Mouse (Mus musculus): ENCODE results near the gene Hist1h3c. TPM values are rescaled to one million over a fixed set of nuclear protein-coding genes. Genes with fewer than 3 reads are reported as not detected.
"Not testable (repeated sequence)": the region's sequence is repeated elsewhere in the genome, so short reads cannot be mapped to it uniquely, and the experiment has no call there.

The Hist1h3c gene
- polyA plus RNA-seq, 1 experiment, result 0.48 TPM

DNA sequence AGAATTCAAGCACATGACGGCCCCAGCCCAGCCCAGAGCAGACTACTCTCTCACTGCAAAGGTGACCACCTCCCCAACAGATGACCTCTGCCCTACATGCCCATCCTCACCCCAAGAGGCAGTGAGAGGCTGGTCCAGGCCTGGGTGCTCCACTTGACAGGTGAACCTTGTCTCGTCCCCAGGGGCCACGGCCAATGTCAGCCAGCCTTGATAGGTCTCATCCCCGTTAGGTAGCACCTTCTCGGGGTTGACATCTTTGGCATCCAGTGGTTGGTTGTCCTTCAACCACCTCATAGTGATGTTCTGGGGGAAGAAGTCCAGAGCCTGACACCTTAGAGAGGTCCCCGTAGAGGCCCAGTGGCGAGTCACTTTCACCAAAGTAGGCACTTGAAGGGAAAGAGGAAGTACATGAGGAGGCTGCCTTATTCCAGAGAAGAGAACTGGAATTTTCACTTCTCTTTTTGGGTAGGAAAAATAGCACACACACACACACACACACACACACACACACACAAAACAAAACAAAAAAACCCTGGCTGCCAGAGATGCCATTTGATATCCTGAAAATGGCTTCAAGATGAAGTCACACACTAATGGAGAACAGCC is 39.5 kb downstream of the Hist1h3c start:
- no peak for DNase-seq (ENCODE audit: low spot score)

- DNase-seq (ENCODE audit: low spot score), result not testable (repeated sequence)
Measured at GRCm38 (mm10) chr13:23702801-23703200, 42.6 kb downstream of the Hist1h3c start.

DNA sequence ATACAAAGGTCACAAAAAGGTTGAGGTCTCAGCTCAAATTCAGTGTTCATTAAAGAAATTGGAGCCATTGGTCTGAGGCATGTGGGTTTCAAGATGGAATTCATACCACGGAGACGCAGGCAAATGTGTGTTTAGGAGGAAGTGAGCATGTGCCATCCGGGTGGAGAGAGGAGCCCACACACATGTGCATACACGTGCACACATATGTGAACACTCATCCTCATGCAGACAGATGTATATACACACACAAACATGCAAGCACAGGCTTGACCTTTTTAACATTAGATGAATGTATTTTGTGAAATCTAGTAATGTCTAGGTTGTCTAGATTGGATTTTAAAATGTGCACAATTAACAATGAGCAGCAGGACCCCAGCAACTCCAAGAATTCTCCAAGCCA is 43.2 kb downstream of the Hist1h3c start:
- DNase-seq (ENCODE audit: low spot score), result no peak

- no peak for DNase-seq (ENCODE audit: low spot score)
Measured at GRCm38 (mm10) chr13:23700786-23701520, 44.4 kb downstream of the Hist1h3c start.

DNA sequence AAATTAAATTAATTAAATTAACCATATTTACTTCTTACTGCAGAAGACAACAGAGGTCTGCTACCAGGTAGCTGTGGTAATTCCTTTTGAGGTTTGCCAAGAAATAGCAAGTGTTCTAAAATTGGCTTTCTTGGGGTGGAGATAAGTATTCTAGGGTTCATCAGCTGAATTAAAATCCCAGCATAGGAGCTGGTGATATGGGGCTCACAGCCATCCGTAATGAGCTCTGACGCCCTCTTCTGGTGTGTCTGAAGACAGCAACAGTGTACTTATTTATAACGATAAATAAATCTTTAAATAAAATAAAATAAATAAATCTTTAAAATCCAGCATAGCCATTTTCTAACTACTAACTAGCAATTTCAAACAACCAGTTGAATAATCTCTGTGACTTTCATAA is 45.6 kb downstream of the Hist1h3c start:
- no peak for DNase-seq (ENCODE audit: low spot score)

- DNase-seq (ENCODE audit: low spot score), result no peak
Measured at GRCm38 (mm10) chr13:23698996-23699395, 46.4 kb downstream of the Hist1h3c start.

DNA sequence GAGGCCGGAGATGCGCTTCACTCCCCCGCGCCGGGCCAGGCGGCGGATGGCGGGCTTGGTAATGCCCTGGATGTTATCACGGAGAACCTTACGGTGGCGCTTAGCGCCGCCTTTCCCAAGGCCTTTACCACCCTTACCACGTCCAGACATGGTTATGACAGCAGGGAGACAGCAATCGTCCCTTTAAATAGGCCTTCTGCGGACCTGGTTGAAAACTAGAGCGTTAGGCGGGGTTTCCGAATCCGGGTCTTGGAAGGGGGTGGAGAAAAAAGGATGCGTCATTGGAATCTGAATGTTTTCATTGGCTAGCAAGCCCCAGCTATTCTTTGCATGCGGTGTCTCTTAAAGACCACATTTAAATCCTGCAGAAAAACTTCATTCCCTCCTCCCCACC is 47.1 kb downstream of the Hist1h3c start, which contains the start of gene Hist1h4c:
Gene Hist1h4c, minus strand, starts transcription at position 155 of the 394 bp plus-strand sequence.
- DNase-seq (ENCODE audit: low spot score), result peak; percentile 96

GRCm38 (mm10) chr13:23697491-23698299 is 47.7 kb downstream of the Hist1h3c start:
- DNase-seq (ENCODE audit: low spot score), result no peak

DNA sequence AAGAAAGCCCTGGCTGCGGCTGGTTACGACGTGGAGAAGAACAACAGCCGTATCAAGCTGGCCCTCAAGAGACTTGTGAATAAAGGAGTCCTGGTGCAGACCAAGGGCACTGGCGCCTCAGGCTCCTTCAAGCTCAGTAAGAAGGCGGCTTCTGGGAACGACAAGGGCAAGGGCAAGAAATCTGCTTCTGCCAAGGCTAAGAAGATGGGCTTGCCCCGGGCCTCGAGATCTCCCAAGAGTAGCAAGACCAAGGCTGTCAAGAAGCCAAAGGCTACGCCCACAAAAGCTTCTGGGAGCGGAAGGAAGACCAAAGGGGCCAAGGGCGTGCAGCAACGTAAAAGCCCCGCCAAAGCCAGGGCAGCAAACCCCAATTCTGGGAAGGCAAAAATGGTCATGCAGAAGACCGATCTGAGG is 49.3 kb downstream of the Hist1h3c start:
- no peak for DNase-seq (ENCODE audit: low spot score)

DNA sequence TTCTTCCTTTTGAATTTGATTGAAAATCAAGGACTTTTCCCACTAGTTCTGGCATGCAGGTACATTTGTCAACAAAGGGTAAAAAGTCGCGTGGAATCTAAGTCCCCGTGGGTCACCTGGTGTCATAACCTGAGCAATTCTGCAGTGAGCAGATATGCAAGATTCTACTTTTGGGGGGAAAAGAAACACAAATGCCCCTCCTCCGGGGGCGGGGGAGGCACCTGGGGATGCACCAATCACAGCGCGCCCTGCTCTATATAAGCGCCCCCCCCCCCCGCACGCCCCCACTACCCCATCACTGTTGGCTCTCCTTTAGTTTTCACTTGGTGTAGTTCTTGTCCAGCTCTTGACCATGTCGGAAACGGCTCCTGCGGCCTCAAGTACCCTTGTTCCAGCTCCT is 49.9 kb downstream of the Hist1h3c start, which contains the start of gene Hist1h1t:
Gene Hist1h1t, plus strand, starts transcription at position 301 of the 400 bp plus-strand sequence.
- no peak for DNase-seq (ENCODE audit: low spot score)

Other genes with a start within 250 kb of the Hist1h3c start
- gene Hist1h4h, start 214.6 kb downstream of the Hist1h3c start, polyA plus RNA-seq (2012; rRNA removed), result 27.8 and 30.5 TPM in 2 replicates
- 1.3 and 5.2 TPM in 2 replicates for gene Hist1h2af, start 211.7 kb downstream of the Hist1h3c start, polyA plus RNA-seq (2012; rRNA removed)
- 0.40 and 0.90 TPM in 2 replicates for gene Hist1h3g, start 210.2 kb downstream of the Hist1h3c start, polyA plus RNA-seq (2012; rRNA removed)
- gene Hist1h2bh, start 202.2 kb downstream of the Hist1h3c start, polyA plus RNA-seq (2012; rRNA removed), result 0.60 and 0.69 TPM in 2 replicates
- 0.44 and 0.78 TPM in 2 replicates for gene Hist1h3f, start 201.6 kb downstream of the Hist1h3c start, polyA plus RNA-seq (2012; rRNA removed)
- gene Hist1h4f, start 194.0 kb downstream of the Hist1h3c start, polyA plus RNA-seq (2012; rRNA removed), result 0.26 and 0.78 TPM in 2 replicates
- gene Hist1h1d, start 192.3 kb downstream of the Hist1h3c start, polyA plus RNA-seq (2012; rRNA removed), result 0.62 and 0.90 TPM in 2 replicates
- gene Hist1h3e, start 183.2 kb downstream of the Hist1h3c start, polyA plus RNA-seq (2012; rRNA removed), result 0.83 and 1.6 TPM in 2 replicates
- gene Hist1h2ae, start 174.4 kb downstream of the Hist1h3c start, polyA plus RNA-seq (2012; rRNA removed), result 0.15 and 0.53 TPM in 2 replicates
- gene Hist1h2bg, start 174.2 kb downstream of the Hist1h3c start, polyA plus RNA-seq (2012; rRNA removed), result 7.4 and 9.9 TPM in 2 replicates
- gene Hist1h2bf, start 171.4 kb downstream of the Hist1h3c start, polyA plus RNA-seq (2012; rRNA removed), result 0.75 TPM in 1 of 2 replicates, not detected in the other
- gene Hist1h2ad, start 171.2 kb downstream of the Hist1h3c start, polyA plus RNA-seq (2012; rRNA removed), result 1.6 and 1.9 TPM in 2 replicates
- gene Hist1h3d, start 169.8 kb downstream of the Hist1h3c start, polyA plus RNA-seq (2012; rRNA removed), result 2.5 and 2.6 TPM in 2 replicates
- 0.47 and 3.4 TPM in 2 replicates for gene Hist1h4d, start 164.0 kb downstream of the Hist1h3c start, polyA plus RNA-seq (2012; rRNA removed)
- gene Hist1h2be, start 124.5 kb downstream of the Hist1h3c start, polyA plus RNA-seq (2012; rRNA removed), result 2.6 and 3.4 TPM in 2 replicates
- gene Hist1h1e, start 123.0 kb downstream of the Hist1h3c start, polyA plus RNA-seq (2012; rRNA removed), result 1.1 and 2.4 TPM in 2 replicates
- 0.45 and 0.86 TPM in 2 replicates for gene Hist1h2ac, start 61.7 kb downstream of the Hist1h3c start, polyA plus RNA-seq (2012; rRNA removed)
- 193 and 203 TPM in 2 replicates for gene Hist1h2bc, start 61.4 kb downstream of the Hist1h3c start, polyA plus RNA-seq (2012; rRNA removed)
- gene Hist1h1t, start 49.8 kb downstream of the Hist1h3c start, polyA plus RNA-seq (2012; rRNA removed), result not detected in 2 replicates
- gene Hist1h4c, start 47.1 kb downstream of the Hist1h3c start, polyA plus RNA-seq (2012; rRNA removed), result 0.47 and 1.7 TPM in 2 replicates
- gene Hfe, start 34.7 kb downstream of the Hist1h3c start, polyA plus RNA-seq (2012; rRNA removed), result 13.8 and 14.8 TPM in 2 replicates
- 125 and 170 TPM in 2 replicates for gene Hist1h1c, start 6.8 kb downstream of the Hist1h3c start, polyA plus RNA-seq (2012; rRNA removed)
- gene Hist1h2bb, start 1.1 kb upstream of the Hist1h3c start, polyA plus RNA-seq (2012; rRNA removed), result 0.43 and 0.49 TPM in 2 replicates
- 0.60 TPM in 1 of 2 replicates, not detected in the other for gene Hist1h2ab, start 5.5 kb upstream of the Hist1h3c start, polyA plus RNA-seq (2012; rRNA removed)
- 0.48 and 0.52 TPM in 2 replicates for gene Hist1h3b, start 6.7 kb upstream of the Hist1h3c start, polyA plus RNA-seq (2012; rRNA removed)
- 0.75 and 0.94 TPM in 2 replicates for gene Hist1h4b, start 11.4 kb upstream of the Hist1h3c start, polyA plus RNA-seq (2012; rRNA removed)
- gene Hist1h4a, start 15.6 kb upstream of the Hist1h3c start, polyA plus RNA-seq (2012; rRNA removed), result 0.48 and 1.2 TPM in 2 replicates
- gene Hist1h3a, start 16.8 kb upstream of the Hist1h3c start, polyA plus RNA-seq (2012; rRNA removed), result 0.34 and 0.66 TPM in 2 replicates
- not detected in 2 replicates for gene Hist1h1a, start 18.1 kb upstream of the Hist1h3c start, polyA plus RNA-seq (2012; rRNA removed)
- 0.25 and 0.36 TPM in 2 replicates for gene Trim38, start 24.3 kb upstream of the Hist1h3c start, polyA plus RNA-seq (2012; rRNA removed)
- not detected in 2 replicates for gene Slc17a2, start 61.4 kb upstream of the Hist1h3c start, polyA plus RNA-seq (2012; rRNA removed)
- gene Slc17a3, start 93.8 kb upstream of the Hist1h3c start, polyA plus RNA-seq (2012; rRNA removed), result not detected in 2 replicates
- not detected in 2 replicates for gene Slc17a1, start 122.1 kb upstream of the Hist1h3c start, polyA plus RNA-seq (2012; rRNA removed)
- 0.04 and 0.06 TPM in 2 replicates for gene Slc17a4, start 169.4 kb upstream of the Hist1h3c start, polyA plus RNA-seq (2012; rRNA removed)
- not detected in 2 replicates for gene Hist1h2ba, start 188.6 kb upstream of the Hist1h3c start, polyA plus RNA-seq (2012; rRNA removed)
- gene Hist1h2aa, start 188.9 kb upstream of the Hist1h3c start, polyA plus RNA-seq (2012; rRNA removed), result not detected in 2 replicates
- gene Scgn, start 245.6 kb upstream of the Hist1h3c start, polyA plus RNA-seq (2012; rRNA removed), result not detected in 2 replicates